Mouse (Mus musculus) myocyte (in vitro differentiated cells): ENCODE measurements at regions not wholly inside any gene's neighbourhood (a gene's known extent, or its start where the extent isn't known, plus 50 kb on each side); places are given as distances from the start of the nearest gene placed in this dataset.
A peak's percentile ranks its signal among the peaks of the same experiment; 100 is the strongest.

Experiments used
- H3K27me3 ChIP-seq: one replicate; pipeline ENCODE4 v1.6.1; 2011; ENCODE audit not compliant: control insufficient read depth, insufficient read depth, insufficient read length
- H3K36me3 ChIP-seq: one replicate; pipeline ENCODE4 v1.6.1; 2011; ENCODE audit not compliant: control insufficient read depth, insufficient read depth
- H3K4me2 ChIP-seq: one replicate; pipeline ENCODE4 v1.6.1; 2011; ENCODE audit warnings: low read depth, control low read depth
- H3K4me3 ChIP-seq: one replicate; pipeline ENCODE4 v1.5.1; 2011; ENCODE audit warnings: mild to moderate bottlenecking, control low read depth, moderate library complexity
- H3K79me2 ChIP-seq: one replicate; pipeline ENCODE4 v1.6.1; 2011; ENCODE audit not compliant: control insufficient read depth, insufficient read depth
- H3ac ChIP-seq: one replicate; pipeline ENCODE4 v1.6.1; 2011; ENCODE audit not compliant: control insufficient read depth, insufficient read length
- CEBPB ChIP-seq: IDR thresholded peaks from 2 replicates; pipeline ENCODE4 v1.6.1; 2011; ENCODE audit warnings: mild to moderate bottlenecking, moderate library complexity; ENCODE audit not compliant: poor library complexity, insufficient read depth, severe bottlenecking
- E2F4 ChIP-seq: IDR thresholded peaks from one replicate; pipeline ENCODE4 v1.6.1; 2011; ENCODE audit warnings: mild to moderate bottlenecking, control low read depth, moderate library complexity; ENCODE audit not compliant: insufficient read depth
- MAX ChIP-seq: IDR thresholded peaks from one replicate; pipeline ENCODE4 v1.6.1; 2011; ENCODE audit warnings: low read depth, mild to moderate bottlenecking, control low read depth
- MYOD1 ChIP-seq, 3 experiments: IDR thresholded peaks; one replicate each; pipeline ENCODE4 v1.6.1; 2011; ENCODE audit warnings: control low read depth in 2 of 3, low read depth in 2 of 3, mild to moderate bottlenecking in 2 of 3, moderate library complexity in 1 of 3; ENCODE audit not compliant: insufficient read length in 2 of 3, control insufficient read depth in 1 of 3
- MYOG ChIP-seq, 3 experiments: IDR thresholded peaks; one replicate each; pipeline ENCODE4 v1.6.1; 2011; ENCODE audit warnings: control low read depth in 2 of 3, low read depth in 2 of 3, mild to moderate bottlenecking in 2 of 3; ENCODE audit not compliant: insufficient read length in 2 of 3, control insufficient read depth in 1 of 3, insufficient read depth in 1 of 3
- POLR2A ChIP-seq: IDR thresholded peaks from one replicate; pipeline ENCODE4 v1.6.1; 2011; ENCODE audit warnings: low read depth, mild to moderate bottlenecking, control low read depth, moderate library complexity; ENCODE audit not compliant: insufficient read length
- POLR2AphosphoS2 ChIP-seq: IDR thresholded peaks from one replicate; pipeline ENCODE4 v1.6.1; 2011; ENCODE audit warnings: low read depth, control low read depth; ENCODE audit not compliant: insufficient read length
- REST ChIP-seq: IDR thresholded peaks from one replicate; pipeline ENCODE4 v1.6.1; 2011; ENCODE audit warnings: mild to moderate bottlenecking, control low read depth, moderate library complexity; ENCODE audit not compliant: insufficient read depth, insufficient read length
- SRF ChIP-seq: IDR thresholded peaks from one replicate; pipeline ENCODE4 v1.6.1; 2011; ENCODE audit warnings: low read depth; ENCODE audit not compliant: control insufficient read depth, insufficient read length
- TCF12 ChIP-seq: IDR thresholded peaks from one replicate; pipeline ENCODE4 v1.6.1; 2011; ENCODE audit warnings: mild to moderate bottlenecking, control low read depth; ENCODE audit not compliant: poor library complexity, insufficient read depth, severe bottlenecking
- TCF3 ChIP-seq: IDR thresholded peaks from one replicate; pipeline ENCODE4 v1.6.1; 2011; ENCODE audit warnings: low read depth, control low read depth; ENCODE audit not compliant: insufficient read length
- USF1 ChIP-seq: IDR thresholded peaks from one replicate; pipeline ENCODE4 v1.6.1; 2011; ENCODE audit warnings: low read depth, mild to moderate bottlenecking, control low read depth, moderate library complexity

DNA sequence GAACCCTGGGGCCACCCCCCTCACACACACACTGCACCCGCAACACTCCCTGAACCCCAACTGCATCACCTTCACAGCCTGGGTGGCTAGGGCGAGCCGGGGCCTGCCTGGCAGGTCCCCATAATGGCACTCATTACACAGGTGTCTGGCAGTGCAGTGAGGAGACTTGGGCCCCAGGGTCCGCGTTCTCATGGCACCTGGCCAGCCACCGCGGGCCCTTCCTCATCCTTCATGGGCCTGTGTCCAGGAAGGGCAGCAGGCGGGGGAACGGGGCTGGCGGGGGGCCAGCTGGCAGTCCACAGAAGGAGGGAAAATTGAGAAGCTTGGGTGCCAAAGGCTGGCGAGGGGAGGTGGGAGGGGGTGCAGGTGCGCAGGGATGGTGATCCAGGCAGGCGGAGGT lies 78.3 kb upstream of the Tmem189 start:
- no peak overlapping the region for H3K4me2 ChIP-seq
- no peaks in the 10 kb centered on the region for H3K27me3 ChIP-seq
- no peaks in the 10 kb centered on the region for H3K79me2 ChIP-seq
- no peaks in the 10 kb centered on the region for H3K36me3 ChIP-seq
- H3ac ChIP-seq = no peak overlapping the region
- no peak overlapping the region for H3K4me3 ChIP-seq
- TF ChIP-seq POLR2AphosphoS2 (no peak), USF1 (no peak), MYOG (IDR thresholded peaks at IDR 0.05; ENCODE audit: control insufficient read depth in 1 of 3, insufficient read depth in 1 of 3, insufficient read length in 2 of 3, low read depth in 2 of 3) (no peak), REST (no peak), E2F4 (no peak), MAX (no peak), MYOD1 (IDR thresholded peaks at IDR 0.05; ENCODE audit: control insufficient read depth in 1 of 3, insufficient read length in 2 of 3, low read depth in 2 of 3) (no peak), TCF3 (no peak), SRF (no peak), TCF12 (no peak), POLR2A (no peak)

DNA sequence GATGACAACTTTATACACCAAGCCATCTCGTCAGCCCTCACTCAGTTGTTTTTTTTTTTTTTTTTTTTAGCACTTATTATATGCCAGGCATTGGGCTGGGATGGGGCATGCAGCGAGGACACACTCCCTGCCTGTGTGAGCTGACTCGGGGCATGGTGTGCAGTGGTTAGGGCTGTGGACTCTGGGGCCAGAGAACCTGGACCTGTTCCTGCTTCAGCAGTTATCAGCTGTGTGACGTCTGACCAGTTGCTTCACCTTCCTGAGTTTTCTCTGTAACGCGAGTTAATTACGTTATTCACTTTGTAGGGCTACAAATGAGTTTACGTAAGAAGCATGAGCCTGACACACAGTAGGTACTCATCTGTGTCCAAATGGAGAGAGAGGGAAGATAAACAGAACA lies 77.7 kb upstream of the Tmem189 start:
- TF ChIP-seq SRF (no peak), MYOD1 (IDR thresholded peaks at IDR 0.05; ENCODE audit: control insufficient read depth in 1 of 3, insufficient read length in 2 of 3, low read depth in 2 of 3) (no peak), POLR2AphosphoS2 (no peak), E2F4 (no peak), TCF3 (no peak), CEBPB (no peak), POLR2A (no peak), MYOG (IDR thresholded peaks at IDR 0.05; ENCODE audit: control insufficient read depth in 1 of 3, insufficient read depth in 1 of 3, insufficient read length in 2 of 3, low read depth in 2 of 3) (no peak), MAX (no peak), TCF12 (no peak), USF1 (no peak), REST (no peak)
- Histone ChIP-seq H3K4me2 (no peak overlapping the region), H3K79me2 (no peaks in the 10 kb centered on the region), H3K36me3 (no peaks in the 10 kb centered on the region), H3K4me3 (no peak overlapping the region), H3ac (no peak overlapping the region), H3K27me3 (no peaks in the 10 kb centered on the region)

DNA sequence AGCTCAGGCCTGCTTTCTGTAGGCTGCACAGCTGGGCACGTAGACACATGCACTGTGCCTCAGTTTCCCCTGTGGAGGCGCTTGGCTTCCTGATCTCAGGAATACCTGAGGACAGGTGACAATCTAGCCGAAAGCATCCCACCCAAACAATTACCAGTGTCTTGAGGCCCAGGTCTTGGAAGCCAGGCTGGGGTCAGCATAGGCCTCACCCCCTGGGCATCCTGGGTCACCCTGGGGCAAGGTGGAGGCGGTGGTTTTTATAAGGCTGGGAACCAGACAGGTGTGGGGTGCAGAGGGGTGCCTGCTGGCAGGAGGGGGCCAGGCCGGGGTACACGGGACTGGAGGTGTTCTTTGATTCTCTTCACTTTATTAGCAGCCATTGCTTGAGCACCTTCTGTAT lies 76.2 kb upstream of the Tmem189 start:
- no peaks in the 10 kb centered on the region for H3K36me3 ChIP-seq
- no peaks in the 10 kb centered on the region for H3K27me3 ChIP-seq
- no peaks in the 10 kb centered on the region for H3K79me2 ChIP-seq
- H3K4me3 ChIP-seq = no peak overlapping the region
- H3K4me2 ChIP-seq = peak overlapping the region; percentile 56
- no peak for TF ChIP-seq CEBPB
- TF ChIP-seq REST = no peak
- TF ChIP-seq MYOG (IDR thresholded peaks at IDR 0.05; ENCODE audit: control insufficient read depth in 1 of 3, insufficient read depth in 1 of 3, insufficient read length in 2 of 3, low read depth in 2 of 3) = no peak
- no peak for TF ChIP-seq TCF12
- TF ChIP-seq POLR2A = no peak
- no peak overlapping the region for H3ac ChIP-seq

DNA sequence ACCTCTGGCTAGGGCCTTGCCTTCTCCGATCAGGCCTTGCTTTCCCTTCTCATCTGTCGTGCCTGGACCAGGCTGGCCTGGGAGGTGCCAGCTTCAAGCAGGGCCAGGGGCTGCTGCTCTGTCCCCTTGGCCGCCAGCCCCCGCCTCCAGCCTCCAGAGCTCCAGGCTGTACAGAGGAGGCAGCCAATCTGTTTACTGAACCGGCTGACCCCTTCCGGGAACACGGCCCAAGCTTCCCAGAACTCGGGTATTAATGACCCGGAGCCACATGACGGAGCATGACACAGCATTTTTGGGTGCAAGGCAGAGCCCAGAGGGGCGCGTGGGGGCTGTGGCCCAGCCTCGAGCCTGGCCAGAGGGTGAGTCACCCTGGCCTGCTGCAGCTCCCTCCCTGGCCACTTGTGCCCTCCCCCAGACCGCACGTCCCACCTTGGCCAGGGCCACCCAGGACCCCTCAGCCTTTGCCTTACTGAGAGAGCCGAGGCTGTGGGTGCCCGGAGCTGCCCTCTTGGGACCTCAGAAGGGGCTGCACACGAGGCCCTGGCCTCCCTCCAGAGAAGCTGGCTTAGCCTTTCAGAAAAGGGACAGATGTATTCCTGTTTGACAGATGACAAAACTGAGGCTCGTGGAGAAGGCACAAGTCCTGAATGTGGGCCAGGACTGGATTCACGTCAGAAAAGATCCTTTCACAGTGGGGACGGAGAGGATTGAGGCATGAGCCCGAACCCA lies 75.6 kb upstream of the Tmem189 start:
- no peak overlapping the region for H3ac ChIP-seq
- no peaks in the 10 kb centered on the region for H3K79me2 ChIP-seq
- no peaks in the 10 kb centered on the region for H3K36me3 ChIP-seq
- no peaks in the 10 kb centered on the region for H3K27me3 ChIP-seq
- H3K4me3 ChIP-seq = no peak overlapping the region
- peak overlapping the region; percentile 56 for H3K4me2 ChIP-seq
- peak; percentile 18 for TF ChIP-seq TCF3
- TF ChIP-seq E2F4 = no peak
- TF ChIP-seq MYOG (IDR thresholded peaks at IDR 0.05; ENCODE audit: control insufficient read depth in 1 of 3, insufficient read depth in 1 of 3, insufficient read length in 2 of 3, low read depth in 2 of 3) = peak in 2 of 3 experiments; percentile 25 to 87
- TF ChIP-seq USF1 = peak; percentile 64
- no peak for TF ChIP-seq SRF
- TF ChIP-seq POLR2AphosphoS2 = no peak
- peak; percentile 56 for TF ChIP-seq POLR2A
- TF ChIP-seq TCF12 = no peak
- no peak for TF ChIP-seq MAX
- TF ChIP-seq MYOD1 (IDR thresholded peaks at IDR 0.05; ENCODE audit: control insufficient read depth in 1 of 3, insufficient read length in 2 of 3, low read depth in 2 of 3) = peak in 2 of 3 experiments; percentile 1 to 65
- TF ChIP-seq CEBPB = no peak
- no peak for TF ChIP-seq REST

DNA sequence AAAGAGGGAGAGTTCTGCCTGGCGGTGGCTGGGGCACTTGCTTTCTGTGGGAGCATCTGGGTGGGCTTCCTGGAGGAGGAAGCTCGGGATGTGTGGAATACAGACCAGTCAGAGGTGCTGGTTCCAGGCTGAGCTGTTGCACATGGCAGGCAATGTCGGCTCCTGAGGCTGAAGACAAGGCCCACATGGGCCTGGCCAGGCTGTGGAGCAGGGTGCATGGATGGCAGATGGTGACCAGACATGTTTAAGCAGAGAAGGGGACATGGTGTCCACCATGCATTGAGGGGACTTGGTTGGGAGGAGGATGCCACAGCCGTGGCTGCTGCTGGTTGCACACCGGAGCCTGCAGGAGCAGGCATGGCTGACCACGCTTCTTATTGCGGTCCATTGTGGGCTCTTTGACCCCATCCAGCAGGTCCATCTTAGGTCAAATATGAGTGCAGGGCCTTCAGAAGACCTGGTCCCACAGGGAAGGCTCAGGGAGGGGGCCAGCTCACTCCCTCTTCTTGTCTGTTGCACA lies 74.3 kb upstream of the Tmem189 start:
- Histone ChIP-seq H3K4me2 (peak overlapping the region; percentile 56), H3K27me3 (no peaks in the 10 kb centered on the region), H3ac (no peak overlapping the region), H3K36me3 (no peaks in the 10 kb centered on the region), H3K79me2 (no peaks in the 10 kb centered on the region), H3K4me3 (no peak overlapping the region)
- TF ChIP-seq SRF (no peak), MYOD1 (IDR thresholded peaks at IDR 0.05; ENCODE audit: control insufficient read depth in 1 of 3, insufficient read length in 2 of 3, low read depth in 2 of 3) (no peak), TCF3 (no peak), POLR2AphosphoS2 (no peak), MYOG (IDR thresholded peaks at IDR 0.05; ENCODE audit: control insufficient read depth in 1 of 3, insufficient read depth in 1 of 3, insufficient read length in 2 of 3, low read depth in 2 of 3) (no peak)
